Mouse (Mus musculus): Measurements from ENCODE around the gene Gm28035. TPM values are rescaled to one million over a fixed set of nuclear protein-coding genes. Genes with fewer than 3 reads are reported as not detected.
A peak's percentile ranks its signal among the peaks of the same experiment; 100 is the strongest.

The Gm28035 gene
- 0.05 and 0.28 TPM in 2 replicates for polyA plus RNA-seq (2014; fragmentation: Nextera tagmentation; extraction: Ambion mirVana)

- H3K4me2 ChIP-seq (ENCODE audit: low read length): peak within 1 kb of the TSS; percentile 89
- H3K4me3 ChIP-seq (ENCODE audit: low read depth, low read length): no peak within 1 kb of the TSS
- no peaks in the 10 kb centered on the region for H3K9me3 ChIP-seq (ENCODE audit: control insufficient read depth, low read length)
- H3K9ac ChIP-seq (ENCODE audit: low read length): 0 out of 2 replicates have a peak within 1 kb of the TSS, but pooled peaks have one; percentile 20
- H3K36me3 ChIP-seq (ENCODE audit: control insufficient read depth, insufficient read depth, low read length): peaks cover 32% of the 10 kb centered on the region
- no peaks in the 10 kb centered on the region for H3K27me3 ChIP-seq (replicated peaks; ENCODE audit: control insufficient read depth, insufficient read depth, low read length)
- ATAC-seq (replicated peaks; ENCODE audit: low FRiP score, low TSS enrichment, low read depth) (no peak), DNase-seq (ENCODE audit: low spot score) (no peak)
- 0 out of 2 replicates have a peak within 1 kb of the TSS, but pooled peaks have one; percentile 5 for H3K27ac ChIP-seq (ENCODE audit: low read depth)
- WGBS: 75% methylated on average over 2 of the region's 2 CpGs
- peaks cover 23% of the 10 kb centered on the region for H3K4me1 ChIP-seq (replicated peaks; ENCODE audit: control insufficient read depth, insufficient read depth, low read length)
These were observed at the start of gene Gm28035 for GRCm38 (mm10) chr2:30240267-30240666. Gm28035 (plus strand) TSS chr2:30240567.

DNA sequence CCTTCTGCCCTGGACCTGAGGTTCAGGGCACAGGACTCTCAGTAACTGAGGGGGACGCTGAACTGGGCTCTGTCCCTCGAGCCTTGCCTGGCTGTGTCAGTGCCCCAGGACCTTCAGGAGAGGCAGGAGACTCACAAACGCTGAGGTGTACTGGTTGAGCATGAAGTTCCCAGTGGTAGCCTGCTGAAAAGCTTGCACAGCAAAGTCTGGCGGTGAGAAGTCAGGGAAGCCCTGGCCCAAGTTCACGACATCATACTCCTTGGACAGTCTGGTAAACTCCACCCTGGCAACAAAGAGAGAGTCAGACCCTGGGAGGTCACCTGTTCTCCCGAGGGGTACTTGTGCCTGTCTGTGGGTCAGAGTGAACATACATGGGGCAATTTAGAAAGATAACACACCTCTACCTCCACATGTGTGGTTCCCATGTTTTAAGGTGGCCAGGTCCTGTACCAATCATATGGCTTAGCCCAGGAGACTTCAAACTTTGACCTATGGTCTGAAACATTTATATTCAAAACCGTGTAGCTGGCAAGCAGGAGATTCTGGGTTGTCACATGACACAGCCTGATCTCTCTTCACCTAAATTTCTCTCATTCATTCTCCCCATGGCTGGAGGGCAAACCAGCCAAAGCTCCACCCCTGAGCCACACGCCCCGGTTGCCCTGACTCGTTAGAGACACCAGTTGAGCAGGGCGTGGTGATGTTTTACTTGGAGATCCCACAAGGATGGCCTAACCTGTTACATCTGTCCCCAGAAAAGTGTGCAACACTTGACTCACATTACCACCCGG lies 48.4 kb upstream of the Gm28035 start:
- no peaks in the 10 kb centered on the region for H3K4me1 ChIP-seq (replicated peaks; ENCODE audit: control insufficient read depth, insufficient read depth, low read length)
- H3K36me3 ChIP-seq (ENCODE audit: control insufficient read depth, insufficient read depth, low read length): no peaks in the 10 kb centered on the region
- no peaks in the 10 kb centered on the region for H3K27me3 ChIP-seq (replicated peaks; ENCODE audit: control insufficient read depth, insufficient read depth, low read length)
- H3K9me3 ChIP-seq (ENCODE audit: control insufficient read depth, low read length): no peaks in the 10 kb centered on the region
- no peak overlapping the region for H3K9ac ChIP-seq (ENCODE audit: low read length)
- no peak overlapping the region for H3K4me2 ChIP-seq (ENCODE audit: low read length)
- H3K27ac ChIP-seq (ENCODE audit: low read depth): no peak overlapping the region
- DNase-seq (ENCODE audit: low spot score) (no peak), ATAC-seq (replicated peaks; ENCODE audit: low FRiP score, low TSS enrichment, low read depth) (no peak)
- WGBS: 88% methylated on average over 12 of the region's 12 CpGs
- no peak overlapping the region for H3K4me3 ChIP-seq (ENCODE audit: low read depth, low read length)

DNA sequence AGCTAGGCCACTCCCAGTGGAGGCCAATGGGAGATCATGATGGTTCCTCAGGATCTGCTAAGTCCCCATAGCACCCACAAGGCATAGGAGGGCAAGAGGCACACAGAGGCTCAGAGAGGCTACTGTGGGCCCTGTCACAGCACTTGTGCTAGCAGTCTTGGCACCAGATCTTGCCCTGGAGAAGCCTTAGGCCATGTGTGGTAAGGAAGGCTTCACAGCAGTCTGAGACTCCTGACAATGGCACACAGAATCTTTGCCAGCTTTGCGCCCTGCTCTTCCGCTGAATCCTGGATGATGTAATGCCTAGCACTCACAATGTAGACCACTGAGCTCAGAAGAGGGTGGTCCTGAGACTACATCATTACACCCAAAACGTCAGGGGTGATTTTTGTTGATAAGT lies 45.7 kb upstream of the Gm28035 start:
- H3K9me3 ChIP-seq (ENCODE audit: control insufficient read depth, low read length): no peaks in the 10 kb centered on the region
- no peak overlapping the region for H3K4me2 ChIP-seq (ENCODE audit: low read length)
- no peaks in the 10 kb centered on the region for H3K4me1 ChIP-seq (replicated peaks; ENCODE audit: control insufficient read depth, insufficient read depth, low read length)
- DNase-seq (ENCODE audit: low spot score): no peak
- H3K4me3 ChIP-seq (ENCODE audit: low read depth, low read length): no peak overlapping the region
- WGBS: 84% methylated on average over 3 of the region's 3 CpGs
- no peak overlapping the region for H3K27ac ChIP-seq (ENCODE audit: low read depth)
- H3K36me3 ChIP-seq (ENCODE audit: control insufficient read depth, insufficient read depth, low read length): no peaks in the 10 kb centered on the region
- H3K27me3 ChIP-seq (replicated peaks; ENCODE audit: control insufficient read depth, insufficient read depth, low read length): no peaks in the 10 kb centered on the region
- ATAC-seq (replicated peaks; ENCODE audit: low FRiP score, low TSS enrichment, low read depth): no peak
- no peak overlapping the region for H3K9ac ChIP-seq (ENCODE audit: low read length)

DNA sequence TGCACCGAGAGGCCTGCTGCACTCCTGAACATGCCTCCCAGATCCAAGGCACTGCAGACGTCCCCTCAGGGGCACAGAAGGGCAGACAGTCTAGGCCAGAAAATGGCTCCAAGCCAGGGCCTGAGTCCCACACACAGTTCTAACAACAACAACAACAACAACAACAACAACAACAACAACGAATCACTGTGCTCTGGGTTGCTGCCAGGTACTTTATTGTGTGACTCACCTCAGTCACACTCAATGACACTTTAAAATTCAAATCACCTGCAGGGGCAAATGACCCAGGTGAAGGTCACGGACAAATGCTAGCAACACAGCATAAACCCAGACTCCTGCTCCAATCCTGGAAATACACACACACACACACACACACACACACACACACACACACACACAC lies 42.3 kb upstream of the Gm28035 start:
- Histone ChIP-seq H3K4me2 (ENCODE audit: low read length) (no peak overlapping the region), H3K9ac (ENCODE audit: low read length) (no peak overlapping the region), H3K4me1 (replicated peaks; ENCODE audit: control insufficient read depth, insufficient read depth, low read length) (0 out of 2 replicates have a peak, but pooled peaks cover 3% of the 10 kb centered on the region), H3K36me3 (ENCODE audit: control insufficient read depth, insufficient read depth, low read length) (no peaks in the 10 kb centered on the region), H3K9me3 (ENCODE audit: control insufficient read depth, low read length) (no peaks in the 10 kb centered on the region), H3K27ac (ENCODE audit: low read depth) (no peak overlapping the region), H3K27me3 (replicated peaks; ENCODE audit: control insufficient read depth, insufficient read depth, low read length) (no peaks in the 10 kb centered on the region), H3K4me3 (ENCODE audit: low read depth, low read length) (no peak overlapping the region)
- ATAC-seq (replicated peaks; ENCODE audit: low FRiP score, low TSS enrichment, low read depth) (no peak), DNase-seq (ENCODE audit: low spot score) (no peak)
- 68% methylated on average over 4 of the region's 4 CpGs for WGBS

DNA sequence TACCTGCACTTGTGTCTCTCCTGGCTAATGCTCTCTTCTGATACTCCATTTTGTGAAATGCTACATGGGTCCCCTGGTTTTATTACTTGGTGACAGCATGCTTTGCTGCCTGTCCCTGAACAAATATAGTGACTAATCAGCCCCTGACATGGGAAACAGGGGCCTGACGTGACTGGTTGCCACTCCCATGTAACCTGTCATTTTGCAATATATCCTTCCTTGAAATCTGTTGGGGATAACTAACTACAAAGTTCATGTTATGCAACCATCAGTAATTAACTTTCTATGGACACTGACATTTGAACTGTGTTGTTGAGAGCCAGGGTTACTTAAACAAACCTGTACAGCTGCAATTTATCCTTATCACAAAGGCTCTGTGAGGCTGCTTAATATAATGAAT lies 40.4 kb upstream of the Gm28035 start:
- Histone ChIP-seq H3K27me3 (replicated peaks; ENCODE audit: control insufficient read depth, insufficient read depth, low read length) (no peaks in the 10 kb centered on the region), H3K4me3 (ENCODE audit: low read depth, low read length) (no peak overlapping the region), H3K9ac (ENCODE audit: low read length) (no peak overlapping the region), H3K4me1 (replicated peaks; ENCODE audit: control insufficient read depth, insufficient read depth, low read length) (peaks cover 8% of the 10 kb centered on the region), H3K9me3 (ENCODE audit: control insufficient read depth, low read length) (no peaks in the 10 kb centered on the region), H3K27ac (ENCODE audit: low read depth) (peak overlapping the region; percentile 60), H3K4me2 (ENCODE audit: low read length) (no peak overlapping the region), H3K36me3 (ENCODE audit: control insufficient read depth, insufficient read depth, low read length) (no peaks in the 10 kb centered on the region)
- no peak for DNase-seq (ENCODE audit: low spot score)
- ATAC-seq (replicated peaks; ENCODE audit: low FRiP score, low TSS enrichment, low read depth): peak; percentile 83
- 49% methylated on average over 1 of the region's 1 CpGs for WGBS

- ATAC-seq (replicated peaks; ENCODE audit: low FRiP score, low TSS enrichment, low read depth): no peak
- 58% methylated on average over 5 of the region's 5 CpGs for WGBS
- H3K4me2 ChIP-seq (ENCODE audit: low read length): no peak overlapping the region
These were observed 39.9 kb upstream of the Gm28035 start for GRCm38 (mm10) chr2:30200388-30200925.

GRCm38 (mm10) chr2:30203439-30203838 lies 36.9 kb upstream of the Gm28035 start:
- ATAC-seq (replicated peaks; ENCODE audit: low FRiP score, low TSS enrichment, low read depth) (no peak), DNase-seq (ENCODE audit: low spot score) (no peak)
- no peaks in the 10 kb centered on the region for H3K9me3 ChIP-seq (ENCODE audit: control insufficient read depth, low read length)
- 77% methylated on average over 7 of the region's 7 CpGs for WGBS
- H3K4me3 ChIP-seq (ENCODE audit: low read depth, low read length): no peak overlapping the region
- H3K36me3 ChIP-seq (ENCODE audit: control insufficient read depth, insufficient read depth, low read length): no peaks in the 10 kb centered on the region
- H3K27me3 ChIP-seq (replicated peaks; ENCODE audit: control insufficient read depth, insufficient read depth, low read length): no peaks in the 10 kb centered on the region
- H3K9ac ChIP-seq (ENCODE audit: low read length): no peak overlapping the region
- peaks cover 8% of the 10 kb centered on the region for H3K4me1 ChIP-seq (replicated peaks; ENCODE audit: control insufficient read depth, insufficient read depth, low read length)
- no peak overlapping the region for H3K27ac ChIP-seq (ENCODE audit: low read depth)
- H3K4me2 ChIP-seq (ENCODE audit: low read length): no peak overlapping the region

More at GRCm38 (mm10) chr2:30200388-30200925, 39.9 kb upstream of the Gm28035 start:
- no peak overlapping the region for H3K9ac ChIP-seq (ENCODE audit: low read length)
- H3K27ac ChIP-seq (ENCODE audit: low read depth): peak overlapping the region; percentile 38
- peaks cover 8% of the 10 kb centered on the region for H3K4me1 ChIP-seq (replicated peaks; ENCODE audit: control insufficient read depth, insufficient read depth, low read length)
- no peaks in the 10 kb centered on the region for H3K36me3 ChIP-seq (ENCODE audit: control insufficient read depth, insufficient read depth, low read length)
- no peaks in the 10 kb centered on the region for H3K27me3 ChIP-seq (replicated peaks; ENCODE audit: control insufficient read depth, insufficient read depth, low read length)
- no peak overlapping the region for H3K4me3 ChIP-seq (ENCODE audit: low read depth, low read length)
- DNase-seq (ENCODE audit: low spot score): no peak
- no peaks in the 10 kb centered on the region for H3K9me3 ChIP-seq (ENCODE audit: control insufficient read depth, low read length)

- H3K4me2 ChIP-seq (ENCODE audit: low read length): peak overlapping the region; percentile 75
- 2% methylated on average over 13 of the region's 13 CpGs for WGBS
- no peaks in the 10 kb centered on the region for H3K9me3 ChIP-seq (ENCODE audit: control insufficient read depth, low read length)
- no peaks in the 10 kb centered on the region for H3K36me3 ChIP-seq (ENCODE audit: control insufficient read depth, insufficient read depth, low read length)
- peak overlapping the region; percentile 59 for H3K4me3 ChIP-seq (ENCODE audit: low read depth, low read length)
- ATAC-seq (replicated peaks; ENCODE audit: low FRiP score, low TSS enrichment, low read depth): peak; percentile 82
- peaks cover 8% of the 10 kb centered on the region for H3K4me1 ChIP-seq (replicated peaks; ENCODE audit: control insufficient read depth, insufficient read depth, low read length)
- no peaks in the 10 kb centered on the region for H3K27me3 ChIP-seq (replicated peaks; ENCODE audit: control insufficient read depth, insufficient read depth, low read length)
- peak overlapping the region; percentile 45 for H3K9ac ChIP-seq (ENCODE audit: low read length)
- DNase-seq (ENCODE audit: low spot score): no peak
- peak overlapping the region; percentile 49; the same call in 1 of the 2 replicates for H3K27ac ChIP-seq (ENCODE audit: low read depth)
These were observed 35.1 kb upstream of the Gm28035 start for GRCm38 (mm10) chr2:30205255-30205628.

Measured in intestine, embryonic 14.5 days (tissue).